Mouse (Mus musculus): ENCODE results near the gene Plcb1. TPM values are rescaled to one million over a fixed set of nuclear protein-coding genes. Genes with fewer than 3 reads are reported as not detected.

Plcb1 gene
- polyA plus RNA-seq, 1 experiment = 0.11 TPM

DNA sequence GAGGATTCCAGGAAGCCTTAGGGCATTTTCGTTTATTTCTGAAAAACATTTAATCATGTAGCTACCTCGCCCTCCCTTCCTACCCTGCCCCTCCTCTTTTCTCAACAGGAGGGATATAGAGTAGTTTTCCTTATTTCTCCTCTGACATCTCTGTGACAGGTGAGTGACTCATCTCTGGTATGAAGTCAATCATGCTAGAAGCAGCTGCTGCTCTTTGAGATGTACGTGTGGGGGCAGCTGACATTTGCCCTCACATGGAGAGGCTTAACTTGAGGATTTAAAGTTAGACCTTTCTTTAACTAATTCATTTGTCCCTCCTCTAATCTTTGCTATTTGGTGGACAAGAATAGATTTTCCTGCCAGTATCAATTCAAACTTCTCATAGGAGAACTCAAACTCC, 608.8 kb downstream of the Plcb1 start:
- Histone ChIP-seq H3K4me3 (ENCODE audit: insufficient read depth, low read length) (no peak overlapping the region), H3K27ac (ENCODE audit: insufficient read depth, low read depth, low read length) (no peak overlapping the region), H3K4me1 (ENCODE audit: control insufficient read depth, insufficient read depth, low read length) (no peaks in the 10 kb centered on the region)
- no peak for TF ChIP-seq POLR2A (IDR thresholded peaks at IDR 0.05; ENCODE audit: borderline replicate concordance, low read depth, low read length)
- TF ChIP-seq CTCF (IDR thresholded peaks at IDR 0.05; ENCODE audit: low read depth, low read length) = no peak

DNA sequence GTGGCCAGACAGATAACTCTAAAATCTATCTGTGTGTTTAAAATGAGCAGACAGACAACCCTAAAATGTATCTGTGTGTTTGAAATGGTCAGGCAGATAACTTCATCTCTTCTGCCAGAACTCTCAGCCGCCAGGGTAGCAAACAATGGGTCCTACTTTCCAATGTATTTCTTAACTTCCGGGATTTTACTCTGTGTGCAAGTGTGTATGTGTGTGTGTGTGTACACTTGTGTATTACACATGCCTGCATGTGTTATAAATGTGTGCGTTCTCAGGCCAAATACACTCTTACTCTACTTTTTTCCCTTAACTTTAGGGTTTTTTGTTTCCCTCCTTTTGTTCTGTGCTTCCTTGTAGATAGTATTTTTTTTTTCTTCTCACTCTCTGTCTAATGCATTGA, 610.5 kb downstream of the Plcb1 start:
- Histone ChIP-seq H3K4me3 (ENCODE audit: insufficient read depth, low read length) (no peak overlapping the region), H3K27ac (ENCODE audit: insufficient read depth, low read depth, low read length) (no peak overlapping the region), H3K4me1 (ENCODE audit: control insufficient read depth, insufficient read depth, low read length) (no peaks in the 10 kb centered on the region)
- TF ChIP-seq CTCF (IDR thresholded peaks at IDR 0.05; ENCODE audit: low read depth, low read length) (no peak), POLR2A (IDR thresholded peaks at IDR 0.05; ENCODE audit: borderline replicate concordance, low read depth, low read length) (no peak)

DNA sequence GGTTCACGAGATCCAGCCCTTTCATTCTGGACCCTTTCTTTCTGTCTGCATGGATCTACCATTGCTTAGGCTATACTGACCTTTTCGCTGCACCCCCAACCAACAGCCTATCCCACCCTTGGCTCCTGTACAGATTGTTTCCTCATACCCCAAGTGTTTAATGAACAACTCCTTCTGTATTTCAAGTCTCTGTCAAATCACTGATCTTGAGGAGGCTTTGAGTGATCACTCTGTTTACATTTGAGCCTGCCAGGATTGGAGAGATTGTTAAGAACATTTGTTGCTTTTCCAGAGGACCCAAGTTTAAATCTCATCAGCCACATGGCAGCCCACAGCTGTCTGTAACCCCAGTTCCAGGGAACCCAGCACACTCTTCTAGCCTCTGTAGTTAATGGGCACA, 612.1 kb downstream of the Plcb1 start:
- Histone ChIP-seq H3K4me3 (ENCODE audit: insufficient read depth, low read length) (no peak overlapping the region), H3K27ac (ENCODE audit: insufficient read depth, low read depth, low read length) (no peak overlapping the region), H3K4me1 (ENCODE audit: control insufficient read depth, insufficient read depth, low read length) (no peaks in the 10 kb centered on the region)
- TF ChIP-seq POLR2A (IDR thresholded peaks at IDR 0.05; ENCODE audit: borderline replicate concordance, low read depth, low read length) = no peak
- no peak for TF ChIP-seq CTCF (IDR thresholded peaks at IDR 0.05; ENCODE audit: low read depth, low read length)

DNA sequence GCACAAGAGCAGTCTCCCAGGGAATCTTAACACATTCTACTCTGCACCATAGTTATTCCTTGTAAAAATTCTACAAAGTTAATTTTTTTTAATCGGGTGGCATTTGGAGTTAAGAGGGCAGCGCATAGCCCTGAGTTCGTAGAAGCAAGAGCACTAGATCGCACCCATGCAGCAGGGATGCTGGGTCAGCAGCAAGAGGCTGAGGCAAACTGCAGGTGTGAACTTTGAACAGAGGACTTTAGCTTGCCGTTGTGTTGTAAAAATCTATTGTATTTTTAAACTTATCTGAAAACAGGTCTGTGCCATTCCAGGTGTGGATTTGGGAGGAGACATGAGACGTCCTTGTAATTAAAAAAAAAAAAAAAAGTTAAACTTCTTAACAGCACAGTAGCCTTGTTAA, 613.9 kb downstream of the Plcb1 start:
- no peak overlapping the region for H3K4me3 ChIP-seq (ENCODE audit: insufficient read depth, low read length)
- H3K27ac ChIP-seq (ENCODE audit: insufficient read depth, low read depth, low read length) = no peak overlapping the region
- H3K4me1 ChIP-seq (ENCODE audit: control insufficient read depth, insufficient read depth, low read length) = no peaks in the 10 kb centered on the region
- TF ChIP-seq CTCF (IDR thresholded peaks at IDR 0.05; ENCODE audit: low read depth, low read length) = no peak

DNA sequence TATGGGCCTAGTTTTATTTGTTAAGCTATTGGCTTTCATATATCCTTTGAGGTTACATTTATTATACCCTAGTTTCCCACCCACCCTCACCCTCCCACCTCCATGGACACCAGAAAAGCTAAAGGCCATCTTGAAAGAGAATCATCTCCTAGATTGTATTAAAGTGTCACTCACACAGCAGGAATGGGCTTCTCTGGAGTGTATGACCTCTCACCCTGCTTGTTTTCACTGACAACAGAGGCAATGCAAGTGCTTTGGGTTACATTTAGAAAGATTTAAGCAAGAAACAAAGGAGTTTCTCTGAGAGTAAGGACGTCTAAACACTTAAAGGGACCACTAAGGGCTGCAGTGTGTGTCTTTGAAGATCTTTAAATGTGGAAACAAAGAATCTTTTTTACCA, 617.0 kb downstream of the Plcb1 start:
- TF ChIP-seq CTCF (IDR thresholded peaks at IDR 0.05; ENCODE audit: low read depth, low read length) (no peak), POLR2A (IDR thresholded peaks at IDR 0.05; ENCODE audit: borderline replicate concordance, low read depth, low read length) (no peak)
- Histone ChIP-seq H3K27ac (ENCODE audit: insufficient read depth, low read depth, low read length) (no peak overlapping the region), H3K4me1 (ENCODE audit: control insufficient read depth, insufficient read depth, low read length) (no peaks in the 10 kb centered on the region), H3K4me3 (ENCODE audit: insufficient read depth, low read length) (no peak overlapping the region)

DNA sequence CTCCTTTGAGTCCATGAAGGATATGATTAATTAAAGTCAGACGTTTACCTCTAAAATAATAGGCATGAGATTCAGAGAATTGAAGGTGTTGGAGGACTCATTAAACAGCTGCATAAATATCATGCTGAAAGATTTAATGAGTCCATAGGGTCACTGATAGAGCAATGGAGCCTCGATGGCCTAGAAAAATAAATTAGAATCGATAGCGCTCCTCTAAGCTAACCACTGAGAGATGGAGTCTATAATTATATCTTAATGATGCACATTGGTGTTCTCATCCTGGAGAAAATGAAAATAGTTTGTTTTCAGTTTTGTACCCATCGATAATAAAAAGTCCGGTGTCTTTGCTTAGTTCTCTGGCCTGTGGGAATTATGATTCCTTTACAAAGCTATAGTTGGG, 617.5 kb downstream of the Plcb1 start:
- TF ChIP-seq POLR2A (IDR thresholded peaks at IDR 0.05; ENCODE audit: borderline replicate concordance, low read depth, low read length) (no peak), CTCF (IDR thresholded peaks at IDR 0.05; ENCODE audit: low read depth, low read length) (no peak)
- no peak overlapping the region for H3K4me3 ChIP-seq (ENCODE audit: insufficient read depth, low read length)
- H3K4me1 ChIP-seq (ENCODE audit: control insufficient read depth, insufficient read depth, low read length) = no peaks in the 10 kb centered on the region
- no peak overlapping the region for H3K27ac ChIP-seq (ENCODE audit: insufficient read depth, low read depth, low read length)

DNA sequence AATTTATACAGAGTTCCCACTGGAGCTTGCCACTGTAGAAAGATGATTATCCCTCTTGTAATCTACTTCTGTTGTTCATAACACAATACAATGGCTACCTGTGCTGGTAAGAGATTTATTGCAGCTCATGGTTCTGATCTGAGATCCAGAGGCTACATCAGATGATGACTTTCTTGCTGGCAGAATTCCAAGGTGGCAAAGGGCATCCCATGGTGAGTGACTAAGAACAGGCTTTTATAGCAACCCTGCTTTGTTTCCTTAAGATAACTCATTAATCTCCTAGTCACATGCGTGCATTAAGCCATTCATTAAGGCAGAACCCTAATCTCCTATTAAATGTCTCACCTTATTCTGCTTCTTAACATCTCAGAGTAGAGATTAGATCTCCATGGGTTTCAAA, 618.2 kb downstream of the Plcb1 start:
- Histone ChIP-seq H3K27ac (ENCODE audit: insufficient read depth, low read depth, low read length) (no peak overlapping the region), H3K4me3 (ENCODE audit: insufficient read depth, low read length) (no peak overlapping the region), H3K4me1 (ENCODE audit: control insufficient read depth, insufficient read depth, low read length) (no peaks in the 10 kb centered on the region)
- TF ChIP-seq CTCF (IDR thresholded peaks at IDR 0.05; ENCODE audit: low read depth, low read length) (no peak), POLR2A (IDR thresholded peaks at IDR 0.05; ENCODE audit: borderline replicate concordance, low read depth, low read length) (no peak)

DNA sequence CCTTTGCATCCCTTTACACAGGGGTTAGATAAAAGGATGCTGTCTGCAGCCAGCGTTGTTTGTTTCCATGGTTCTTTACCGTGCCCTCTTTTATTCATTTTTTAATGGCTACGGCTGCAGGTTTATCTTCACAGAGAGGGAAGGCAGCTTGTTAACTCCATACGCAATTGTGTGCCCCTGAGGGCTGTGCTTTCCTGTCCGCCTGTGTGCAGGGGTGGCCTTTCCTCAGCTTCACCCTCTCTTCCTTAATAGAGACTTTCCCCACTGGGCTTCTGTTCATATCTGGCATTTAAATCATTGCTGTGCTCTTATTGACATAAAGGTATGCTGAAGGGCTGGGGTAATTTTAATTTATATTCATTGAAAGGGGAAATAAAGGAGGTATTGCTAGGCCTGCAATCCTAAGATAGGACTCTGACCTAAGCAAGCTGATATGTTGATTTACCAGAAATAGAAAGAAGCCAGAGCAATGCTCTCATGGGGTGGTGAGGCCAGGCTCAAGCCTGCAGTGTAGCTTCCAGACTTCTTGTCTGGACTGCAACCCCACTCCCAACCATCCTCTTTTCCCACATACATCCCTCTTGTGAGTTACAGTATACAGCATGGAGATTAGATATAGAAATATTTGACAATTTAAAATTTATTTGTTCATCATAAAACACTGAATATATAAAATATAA, 623.7 kb downstream of the Plcb1 start:
- Histone ChIP-seq H3K4me3 (ENCODE audit: insufficient read depth, low read length) (no peak overlapping the region), H3K4me1 (ENCODE audit: control insufficient read depth, insufficient read depth, low read length) (no peaks in the 10 kb centered on the region), H3K27ac (ENCODE audit: insufficient read depth, low read depth, low read length) (no peak overlapping the region)
- no peak for TF ChIP-seq CTCF (IDR thresholded peaks at IDR 0.05; ENCODE audit: low read depth, low read length)
- TF ChIP-seq POLR2A (IDR thresholded peaks at IDR 0.05; ENCODE audit: borderline replicate concordance, low read depth, low read length) = no peak

DNA sequence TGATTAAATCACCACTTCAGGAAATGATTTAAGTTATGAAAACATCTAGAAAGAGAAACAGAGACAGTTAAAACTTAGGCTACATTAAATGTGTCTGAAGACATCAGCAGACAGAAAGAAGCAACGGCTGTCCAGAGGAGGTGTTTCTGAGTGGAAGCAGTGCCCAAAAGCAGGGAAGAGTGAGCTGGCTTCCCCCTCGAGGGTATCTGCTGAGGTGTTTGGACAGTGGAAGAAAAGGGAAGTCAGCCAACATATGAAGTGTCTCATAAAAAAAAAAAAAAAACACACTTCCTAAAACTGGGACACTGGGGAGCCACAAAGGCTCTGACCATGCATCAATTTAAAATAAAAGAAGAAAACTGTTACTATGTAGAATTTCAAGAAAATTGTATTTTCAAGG, 625.8 kb downstream of the Plcb1 start:
- no peak overlapping the region for H3K27ac ChIP-seq (ENCODE audit: insufficient read depth, low read depth, low read length)
- H3K4me1 ChIP-seq (ENCODE audit: control insufficient read depth, insufficient read depth, low read length) = no peaks in the 10 kb centered on the region
- TF ChIP-seq CTCF (IDR thresholded peaks at IDR 0.05; ENCODE audit: low read depth, low read length) (no peak), POLR2A (IDR thresholded peaks at IDR 0.05; ENCODE audit: borderline replicate concordance, low read depth, low read length) (no peak)
- H3K4me3 ChIP-seq (ENCODE audit: insufficient read depth, low read length) = no peak overlapping the region

DNA sequence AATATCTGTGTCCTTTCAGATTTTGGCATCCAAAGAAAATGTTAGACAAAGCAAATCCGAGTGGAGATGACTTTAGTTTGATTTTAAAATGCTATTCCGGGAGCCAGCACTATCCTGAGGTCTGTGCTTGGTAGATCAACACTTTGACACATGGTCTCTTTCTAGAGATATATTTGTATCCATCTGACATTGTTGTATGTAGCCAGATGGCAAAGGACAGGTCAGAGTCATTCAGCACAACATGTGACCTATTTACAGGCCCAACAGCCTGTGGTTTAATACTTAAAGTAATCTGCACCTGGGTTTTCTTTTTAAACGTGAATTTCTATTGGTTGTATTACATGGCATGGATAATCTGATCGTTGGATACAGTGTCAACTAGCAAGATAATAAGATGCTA, 629.3 kb downstream of the Plcb1 start:
- Histone ChIP-seq H3K4me1 (ENCODE audit: control insufficient read depth, insufficient read depth, low read length) (no peaks in the 10 kb centered on the region), H3K4me3 (ENCODE audit: insufficient read depth, low read length) (no peak overlapping the region), H3K27ac (ENCODE audit: insufficient read depth, low read depth, low read length) (no peak overlapping the region)
- TF ChIP-seq CTCF (IDR thresholded peaks at IDR 0.05; ENCODE audit: low read depth, low read length) (no peak), POLR2A (IDR thresholded peaks at IDR 0.05; ENCODE audit: borderline replicate concordance, low read depth, low read length) (no peak)

DNA sequence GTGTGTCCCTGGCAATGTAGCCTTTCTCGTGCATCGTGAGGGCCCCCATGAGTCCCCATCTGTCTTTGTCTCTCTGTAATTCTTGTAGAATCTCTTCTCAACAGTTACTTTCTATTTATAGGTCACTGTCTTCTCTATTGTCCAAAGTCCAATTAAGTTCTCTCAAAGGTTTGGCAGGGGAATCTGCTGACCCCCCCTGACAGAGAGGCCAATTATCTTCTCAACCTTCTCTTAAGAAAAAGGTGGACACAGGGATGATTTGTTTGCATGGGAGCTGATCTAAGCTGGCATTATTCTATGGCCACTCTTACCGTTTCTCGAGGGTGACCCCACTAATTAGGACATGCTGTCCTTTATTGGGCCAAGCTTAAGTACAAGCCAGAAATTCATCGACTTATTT, 633.4 kb downstream of the Plcb1 start:
- no peak overlapping the region for H3K4me3 ChIP-seq (ENCODE audit: insufficient read depth, low read length)
- TF ChIP-seq POLR2A (IDR thresholded peaks at IDR 0.05; ENCODE audit: borderline replicate concordance, low read depth, low read length) (no peak), CTCF (IDR thresholded peaks at IDR 0.05; ENCODE audit: low read depth, low read length) (no peak)
- no peak overlapping the region for H3K27ac ChIP-seq (ENCODE audit: insufficient read depth, low read depth, low read length)
- H3K4me1 ChIP-seq (ENCODE audit: control insufficient read depth, insufficient read depth, low read length) = no peaks in the 10 kb centered on the region
